Comparison of ENCODE assay signal across 19 mouse cellular contexts in genomic region chr10:58972115-58972514, GRCm38 (mm10).
"Had no signal": no experiment of that assay in that cellular context is flagged by ENCODE, and none has a peak within 500 bp of the region (broad histone marks: within the 10 kb centered on the region; RNA-seq: fewer than 3 reads in every experiment).

No protein-coding gene starts in this region.

- ATAC-seq: inflammation-experienced regulatory T-cells, adult 6 months; intestine, embryonic 16.5 days; midbrain, embryonic 13.5 days; midbrain, embryonic 16.5 days had no signal

- H3K36me3 ChIP-seq: liver, embryonic 13.5 days; midbrain, embryonic 10.5 days; midbrain, embryonic 13.5 days had no signal

- H3K27ac ChIP-seq: layer of hippocampus, adult 2 months; left cerebral cortex, adult 2 months; liver, embryonic 13.5 days; midbrain, embryonic 10.5 days; midbrain, embryonic 13.5 days; stomach, postnatal 0 days had no signal

- H3K9me3 ChIP-seq: liver, embryonic 13.5 days; midbrain, embryonic 10.5 days; midbrain, embryonic 13.5 days had no signal

- DNase-seq: kidney, adult 18-20 months; kidney, adult 9 months; kidney, postnatal 14 days; layer of hippocampus, adult 9-11 months; layer of hippocampus, postnatal 36 days; liver, embryonic 13.5 days; right cerebral cortex, postnatal 14 days; right cerebral cortex, postnatal 4 days; thymus, postnatal 25 days had no signal

- H3K4me2 ChIP-seq: liver, embryonic 13.5 days; midbrain, embryonic 13.5 days had no signal

- H3K27me3 ChIP-seq: liver, embryonic 13.5 days; megakaryocyte, embryonic 14.5 days; midbrain, embryonic 13.5 days had no signal

- H3K4me1 ChIP-seq: liver, embryonic 13.5 days; midbrain, embryonic 10.5 days; midbrain, embryonic 13.5 days had no signal

- H3K4me3 ChIP-seq: layer of hippocampus, adult 2 months; left cerebral cortex, adult 2 months; liver, embryonic 13.5 days; megakaryocyte, embryonic 14.5 days; midbrain, embryonic 10.5 days; midbrain, embryonic 13.5 days; myocyte had no signal

- H3K9ac ChIP-seq: liver, embryonic 13.5 days; midbrain, embryonic 13.5 days had no signal
